Mouse (Mus musculus) hindbrain, postnatal 0 days (tissue): ENCODE results near the gene Mrpl9. TPM values are rescaled to one million over a fixed set of nuclear protein-coding genes. Genes with fewer than 3 reads are reported as not detected.

Experiments
- ATAC-seq: fragments of 200-750 bp; cut with Nextera tagmentation; 2 replicates; pipeline ENCODE4 v1.8.0; 2017; ENCODE audit warnings: mild to moderate bottlenecking, moderate TSS enrichment, moderate library complexity
- DNase-seq: peaks from one replicate; pipeline ENCODE4 v3.0.0-alpha.2; 2015; ENCODE audit warnings: low spot score
- H3K27ac ChIP-seq: fragments of 300-500 bp; sonication (generic); 2 replicates; pipeline ENCODE4 v1.5.1; 2014; ENCODE audit warnings: mild to moderate bottlenecking
- H3K27me3 ChIP-seq: fragments of 300-500 bp; sonication (generic); 2 replicates; pipeline ENCODE4 v1.6.1; 2014; ENCODE audit warnings: low read length, mixed read lengths; ENCODE audit not compliant: insufficient read depth
- H3K36me3 ChIP-seq: fragments of 300-500 bp; sonication (generic); 2 replicates; pipeline ENCODE4 v1.6.1; 2014; ENCODE audit warnings: low read length, mixed read lengths; ENCODE audit not compliant: insufficient read depth
- H3K4me1 ChIP-seq: fragments of 300-500 bp; sonication (generic); 2 replicates; pipeline ENCODE4 v1.6.1; 2014; ENCODE audit warnings: antibody characterized with exemption, low read length, mixed read lengths; ENCODE audit not compliant: insufficient read depth
- H3K4me2 ChIP-seq: fragments of 300-500 bp; sonication (generic); 2 replicates; pipeline ENCODE4 v1.6.1; 2014; ENCODE audit warnings: low read depth, mild to moderate bottlenecking, low read length, moderate library complexity, mixed read lengths
- H3K4me3 ChIP-seq: fragments of 300-500 bp; sonication (generic); 2 replicates; pipeline ENCODE4 v1.5.1; 2014; ENCODE audit warnings: low read length
- H3K9ac ChIP-seq: fragments of 300-500 bp; sonication (generic); replicated peaks from 2 replicates; pipeline ENCODE4 v1.6.1; 2014; ENCODE audit warnings: mild to moderate bottlenecking, low read length, moderate library complexity, mixed read lengths
- H3K9me3 ChIP-seq: fragments of 300-500 bp; sonication (generic); 2 replicates; pipeline ENCODE4 v1.6.1; 2016; ENCODE audit warnings: low read length, mixed read lengths
- CTCF ChIP-seq: IDR thresholded peaks from 2 replicates; pipeline ENCODE4 v1.5.1; 2016; ENCODE audit warnings: antibody characterized with exemption, control low read depth, low read depth
- WGBS: fragments of 180-500 bp; shearing (Covaris S2); extraction: QIAGEN DNeasy Blood & Tissue Kit; methylation state at CpG from one replicate; pipeline ENCODE4 v1.1.7; 2014; 5-methylcytosine and 5-hydroxymethylcytosine counted together
- polyA plus RNA-seq: library from polyadenylated mRNA; unstranded; fragments of >200 nt; fragmentation: Nextera tagmentation; extraction: Ambion mirVana; gene quantifications from 2 replicates; pipeline ENCODE4 v1.2.1, GENCODE M21; 2015
- total RNA-seq: library from RNA; depleted of rRNA; stranded (reverse); fragments of >200 nt; gene quantifications from 2 replicates; pipeline ENCODE4 v1.2.3, GENCODE M21; 2014

The Mrpl9 gene
- total and polyA plus RNA-seq, 2 experiments from 2014 or later, result 45.8 to 63.8 TPM

DNA sequence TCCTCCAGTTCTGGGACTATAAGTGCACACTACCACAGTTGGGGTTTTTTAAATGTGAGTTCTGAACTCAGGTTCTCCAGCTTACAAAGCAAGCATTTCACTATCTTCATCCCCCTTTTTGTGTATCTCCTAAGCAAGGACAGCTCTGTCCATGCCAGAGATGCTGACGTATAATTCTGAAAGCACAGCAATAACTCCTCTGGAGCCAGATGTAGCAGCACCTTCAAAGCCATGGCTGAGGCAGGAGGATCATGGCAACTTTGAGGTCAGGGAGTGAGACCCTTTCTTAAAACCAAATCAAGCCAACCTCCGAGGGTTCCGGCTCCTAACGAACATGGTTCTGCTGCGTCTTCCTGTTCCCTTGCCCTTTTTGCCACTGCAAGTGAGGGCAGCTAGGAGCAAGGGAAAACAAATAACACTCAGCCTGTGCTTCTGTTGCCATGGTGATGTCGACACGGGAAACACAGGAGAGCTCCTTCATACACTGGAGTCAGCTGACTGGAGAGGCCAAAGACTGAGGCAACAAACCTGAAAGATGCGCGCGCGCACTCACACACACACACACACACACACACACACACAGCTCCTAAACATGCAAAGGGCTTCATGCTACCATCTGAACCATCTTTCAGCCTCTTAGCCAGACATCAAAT lies 20.9 kb downstream of the Mrpl9 start:
- ATAC-seq, result peak; percentile 79
- H3K9ac ChIP-seq, result no peak overlapping the region
- no peak overlapping the region for H3K4me2 ChIP-seq

DNA sequence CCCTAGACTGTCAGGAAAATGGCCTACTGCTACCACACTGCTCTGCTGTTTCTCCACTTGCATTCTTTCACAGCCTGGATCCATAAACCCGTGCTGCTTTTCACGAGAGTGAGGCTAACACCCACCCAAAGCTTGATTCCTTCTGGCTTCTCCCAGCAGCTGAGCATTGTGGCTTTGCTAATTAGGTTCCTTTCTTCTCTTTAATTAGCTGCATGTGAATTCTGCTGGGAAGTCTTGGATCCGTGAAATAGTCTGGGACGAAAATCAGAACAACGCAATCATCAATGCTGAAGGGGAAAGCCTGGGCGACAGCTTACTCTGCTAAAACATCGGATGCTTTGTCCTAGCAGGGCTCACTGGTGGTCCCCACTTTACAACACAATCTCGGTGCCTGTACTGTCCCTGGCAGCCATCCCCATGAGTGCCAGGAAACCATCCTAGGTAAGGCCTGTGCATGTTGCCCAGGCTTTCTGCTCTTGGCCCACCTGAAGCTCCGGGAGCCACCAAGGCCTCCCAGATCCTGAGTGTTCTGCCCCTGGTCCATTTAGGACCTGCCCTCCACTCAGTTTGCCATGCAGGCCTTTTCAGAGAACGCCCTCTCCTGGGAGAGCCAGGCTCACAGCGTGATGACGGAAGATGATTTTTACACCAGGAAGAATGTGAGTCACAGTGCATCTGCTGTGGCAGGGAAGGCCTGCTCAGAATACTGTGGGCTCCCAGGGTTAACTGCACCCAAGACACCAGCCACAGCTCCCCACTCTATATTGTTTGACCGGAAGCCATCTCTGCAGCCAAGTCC lies 22.7 kb downstream of the Mrpl9 start:
- Histone ChIP-seq H3K9me3 (no peaks in the 10 kb centered on the region), H3K27ac (peak overlapping the region; percentile 78), H3K4me3 (no peak overlapping the region), H3K36me3 (no peaks in the 10 kb centered on the region), H3K4me1 (peaks cover 12% of the 10 kb centered on the region), H3K27me3 (no peaks in the 10 kb centered on the region), H3K4me2 (no peak overlapping the region), H3K9ac (no peak overlapping the region)
- ATAC-seq (peak; percentile 71), DNase-seq (peak; percentile 72)
- WGBS, result 34% methylated on average over 13 of the region's 13 CpGs
- peak; percentile 13; the same call in 1 of the 2 replicates for TF ChIP-seq CTCF

More for the DNA sequence above, 20.9 kb downstream of the Mrpl9 start:
- DNase-seq, result peak; percentile 77
- H3K4me1 ChIP-seq, result peaks cover 12% of the 10 kb centered on the region
- H3K4me3 ChIP-seq, result no peak overlapping the region
- H3K27ac ChIP-seq, result peak overlapping the region; percentile 78
- no peaks in the 10 kb centered on the region for H3K27me3 ChIP-seq
- 29% methylated on average over 11 of the region's 11 CpGs for WGBS
- no peaks in the 10 kb centered on the region for H3K36me3 ChIP-seq
- no peak for TF ChIP-seq CTCF
- no peaks in the 10 kb centered on the region for H3K9me3 ChIP-seq

- WGBS, result 65% methylated on average over 3 of the region's 3 CpGs
- no peaks in the 10 kb centered on the region for H3K9me3 ChIP-seq
- no peak overlapping the region for H3K27ac ChIP-seq
- no peak overlapping the region for H3K4me3 ChIP-seq
- H3K9ac ChIP-seq, result no peak overlapping the region
- no peaks in the 10 kb centered on the region for H3K36me3 ChIP-seq
- ATAC-seq (no peak), DNase-seq (no peak)
- H3K4me1 ChIP-seq, result peaks cover 18% of the 10 kb centered on the region
- no peak for TF ChIP-seq CTCF
- no peaks in the 10 kb centered on the region for H3K27me3 ChIP-seq
- H3K4me2 ChIP-seq, result no peak overlapping the region
Observed at GRCm38 (mm10) chr3:94468931-94469330, 25.8 kb downstream of the Mrpl9 start.

DNA sequence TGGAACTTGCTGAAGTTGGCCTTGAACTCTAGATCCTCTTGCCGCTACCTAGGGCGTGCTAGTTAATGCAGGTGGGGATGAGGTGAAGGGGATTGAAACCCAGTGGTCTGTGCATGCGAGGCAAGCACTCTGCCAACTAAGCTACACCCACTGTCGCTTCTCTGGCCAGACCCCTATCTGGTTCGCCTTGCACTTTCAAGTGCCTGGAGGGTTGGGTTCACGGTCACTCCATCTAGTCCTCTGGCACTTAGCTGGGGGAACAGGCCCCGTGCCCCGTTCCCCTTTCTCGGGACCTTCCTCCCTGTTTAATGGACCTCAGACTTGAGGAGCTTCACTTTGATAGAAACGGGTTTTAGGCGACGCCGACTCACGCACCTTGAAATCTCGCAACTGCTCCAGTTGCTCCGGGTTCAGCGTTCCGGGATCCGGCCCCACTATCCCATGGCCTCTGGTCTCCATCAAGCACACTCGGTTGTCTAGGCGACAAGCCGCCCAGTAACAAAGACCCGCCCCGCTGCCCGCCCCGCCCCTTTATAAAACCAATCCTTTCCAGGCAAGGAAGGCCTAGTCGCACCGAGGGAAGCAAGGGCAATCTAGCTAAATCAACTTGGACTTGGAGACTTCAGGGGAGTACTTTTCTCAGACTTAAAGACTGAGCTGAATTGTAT lies 29.5 kb downstream of the Mrpl9 start:
- peak overlapping the region; percentile 8; the same call in 1 of the 2 replicates for H3K27ac ChIP-seq

DNA sequence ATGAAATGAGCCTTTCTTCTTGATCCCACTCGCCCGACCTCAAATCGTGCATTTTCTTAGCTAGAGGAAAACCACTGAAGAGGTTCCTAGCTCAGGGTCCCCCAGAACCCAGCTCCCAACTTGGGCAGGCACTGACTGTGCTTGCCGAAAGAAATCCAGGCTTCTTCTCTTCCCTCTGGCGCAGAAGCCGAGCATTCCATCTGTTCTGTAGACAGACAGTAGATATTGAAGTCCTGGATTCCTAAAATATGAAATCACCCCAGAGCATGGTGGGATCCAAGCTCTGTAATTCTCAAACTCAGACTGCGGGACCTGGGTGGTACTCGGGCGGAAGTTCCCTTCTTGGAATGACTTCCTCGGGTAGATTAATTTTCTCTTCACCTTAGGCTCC lies 30.0 kb downstream of the Mrpl9 start:
- no peak for DNase-seq
- peak overlapping the region; percentile 8; the same call in 1 of the 2 replicates for H3K27ac ChIP-seq

More for the DNA sequence above, 29.5 kb downstream of the Mrpl9 start:
- TF ChIP-seq CTCF, result no peak
- WGBS, result 12% methylated on average over 28 of the region's 28 CpGs
- H3K9ac ChIP-seq, result no peak overlapping the region
- H3K4me1 ChIP-seq, result peaks cover 8% of the 10 kb centered on the region; the same call in 1 of the 2 replicates
- peak; percentile 41; the same call in 1 of the 2 replicates for ATAC-seq
- H3K4me2 ChIP-seq, result peak overlapping the region; percentile 49
- H3K4me3 ChIP-seq, result peak overlapping the region; percentile 24; the same call in 1 of the 2 replicates
- H3K27me3 ChIP-seq, result no peaks in the 10 kb centered on the region
- peak; percentile 60 for DNase-seq
- no peaks in the 10 kb centered on the region for H3K36me3 ChIP-seq
- H3K9me3 ChIP-seq, result no peaks in the 10 kb centered on the region

DNA sequence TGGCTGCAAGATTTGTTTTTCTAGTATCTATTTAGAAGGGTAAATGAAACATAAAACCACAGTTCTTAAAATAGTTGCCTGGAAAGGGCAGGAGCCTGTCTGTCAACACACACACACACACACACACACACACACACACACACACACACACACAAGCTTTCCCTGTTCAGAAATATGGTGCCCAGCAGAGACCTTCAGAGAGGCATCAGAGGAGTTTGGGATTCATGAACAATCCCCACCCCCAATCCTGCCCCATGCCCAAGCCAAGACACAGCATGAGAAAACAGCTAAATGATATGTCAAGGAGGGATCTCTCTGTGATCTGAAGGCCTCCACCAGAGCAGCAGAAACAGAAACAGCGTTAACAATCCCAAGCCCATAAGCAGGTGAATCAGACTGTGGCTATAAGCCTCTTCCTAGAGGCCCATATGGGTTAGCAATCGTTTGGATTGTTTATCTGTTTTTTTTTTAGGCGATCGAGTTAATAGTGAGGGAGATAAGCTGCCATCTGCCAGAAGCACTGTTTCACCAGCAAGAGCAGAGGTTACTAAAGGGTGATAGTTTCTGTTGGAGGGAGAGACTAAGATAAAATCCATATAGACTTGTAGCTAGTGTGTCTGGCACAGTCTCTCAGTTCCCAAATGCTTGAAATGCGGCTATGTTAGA lies 30.6 kb downstream of the Mrpl9 start:
- H3K4me3 ChIP-seq, result no peak overlapping the region
- 0 out of 2 replicates have a peak overlapping the region, but pooled peaks have one; percentile 9 for H3K27ac ChIP-seq
- no peaks in the 10 kb centered on the region for H3K36me3 ChIP-seq
- no peak for DNase-seq
- no peak overlapping the region for H3K9ac ChIP-seq
- no peak overlapping the region for H3K4me2 ChIP-seq
- H3K9me3 ChIP-seq, result no peaks in the 10 kb centered on the region
- no peak for TF ChIP-seq CTCF
- H3K4me1 ChIP-seq, result peaks cover 8% of the 10 kb centered on the region; the same call in 1 of the 2 replicates
- no peaks in the 10 kb centered on the region for H3K27me3 ChIP-seq
- 57% methylated on average over 5 of the region's 5 CpGs for WGBS
- ATAC-seq, result no peak

More for the DNA sequence above, 30.0 kb downstream of the Mrpl9 start:
- no peak for ATAC-seq
- Histone ChIP-seq H3K9me3 (no peaks in the 10 kb centered on the region), H3K27me3 (no peaks in the 10 kb centered on the region), H3K4me2 (peak overlapping the region; percentile 49), H3K9ac (no peak overlapping the region), H3K36me3 (no peaks in the 10 kb centered on the region), H3K4me1 (peaks cover 8% of the 10 kb centered on the region; the same call in 1 of the 2 replicates), H3K4me3 (no peak overlapping the region)
- 49% methylated on average over 10 of the region's 10 CpGs for WGBS
- TF ChIP-seq CTCF, result no peak
